In the genomic region with DNA sequence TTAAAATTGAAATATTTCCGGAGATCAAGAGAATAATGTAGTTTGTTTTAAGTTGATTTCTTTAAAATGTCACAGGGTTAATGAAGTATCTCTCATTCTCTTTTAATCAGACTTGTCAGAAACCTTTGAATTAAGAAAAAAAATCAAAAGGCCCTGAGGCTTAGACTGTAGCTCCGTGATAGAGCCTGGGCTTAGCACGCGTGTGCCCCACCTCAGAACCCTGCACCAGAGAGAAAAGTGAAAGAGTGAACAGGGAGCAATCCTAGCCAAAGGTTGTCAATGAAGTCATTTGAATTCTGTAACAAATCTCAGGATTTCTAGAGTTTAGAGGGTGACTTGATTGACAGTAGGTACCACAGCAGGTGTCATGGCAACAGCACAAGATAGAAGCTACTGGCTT, we compare ENCODE assay signal across 26 mouse cellular contexts.
A peak's percentile ranks its signal among the peaks of the same experiment; 100 is the strongest.
DNase-seq lines count a peak whose midpoint lies in the region; ATAC-seq and TF ChIP-seq lines count a peak whose summit lies in the region.
"Had no signal": no experiment of that assay in that cellular context is flagged by ENCODE, and none has a peak within 500 bp of the region (broad histone marks: within the 10 kb centered on the region; RNA-seq: fewer than 3 reads in every experiment).

No protein-coding gene starts in this region.

- H3K27me3 ChIP-seq in hindbrain, embryonic 15.5 days = no peaks in the 10 kb centered on the region
- no peaks in the 10 kb centered on the region for H3K27me3 ChIP-seq in hindbrain, embryonic 11.5 days (ENCODE audit: control insufficient read depth, insufficient read depth, low read length)
- no peaks in the 10 kb centered on the region for H3K27me3 ChIP-seq in midbrain, embryonic 13.5 days
- no peaks in the 10 kb centered on the region for H3K27me3 ChIP-seq in midbrain, embryonic 16.5 days (ENCODE audit: control insufficient read depth, insufficient read depth, low read depth, low read length)
- no peaks in the 10 kb centered on the region for H3K27me3 ChIP-seq in stomach, postnatal 0 days (ENCODE audit: control insufficient read depth, insufficient read depth, low read length)
- H3K27me3 ChIP-seq: embryonic facial prominence, embryonic 13.5 days; forebrain, embryonic 13.5 days; heart, embryonic 13.5 days; hindbrain, embryonic 13.5 days had no signal

- H3K4me2 ChIP-seq in hindbrain, embryonic 15.5 days = no peak overlapping the region
- no peak overlapping the region for H3K4me2 ChIP-seq in hindbrain, embryonic 11.5 days (replicated peaks; ENCODE audit: low read depth, low read length)
- no peak overlapping the region for H3K4me2 ChIP-seq in midbrain, embryonic 13.5 days (replicated peaks)
- H3K4me2 ChIP-seq in midbrain, embryonic 16.5 days (ENCODE audit: low read length) = no peak overlapping the region
- no peak overlapping the region for H3K4me2 ChIP-seq in stomach, postnatal 0 days (replicated peaks; ENCODE audit: low read depth)
- H3K4me2 ChIP-seq: embryonic facial prominence, embryonic 13.5 days; forebrain, embryonic 13.5 days; heart, embryonic 13.5 days; hindbrain, embryonic 13.5 days had no signal

- no peaks in the 10 kb centered on the region for H3K9me3 ChIP-seq in hindbrain, embryonic 15.5 days
- no peaks in the 10 kb centered on the region for H3K9me3 ChIP-seq in hindbrain, embryonic 11.5 days (ENCODE audit: control insufficient read depth, low read length)
- H3K9me3 ChIP-seq in midbrain, embryonic 13.5 days = no peaks in the 10 kb centered on the region
- H3K9me3 ChIP-seq in midbrain, embryonic 16.5 days (replicated peaks; ENCODE audit: control insufficient read depth, low read length, poor library complexity, severe bottlenecking) = no peaks in the 10 kb centered on the region
- no peaks in the 10 kb centered on the region for H3K9me3 ChIP-seq in stomach, postnatal 0 days (ENCODE audit: control insufficient read depth, low read length)
- H3K9me3 ChIP-seq: embryonic facial prominence, embryonic 10.5 days; embryonic facial prominence, embryonic 13.5 days; forebrain, embryonic 13.5 days; heart, embryonic 10.5 days; heart, embryonic 13.5 days; hindbrain, embryonic 13.5 days had no signal

- H3K4me1 ChIP-seq in hindbrain, embryonic 15.5 days (replicated peaks) = no peaks in the 10 kb centered on the region
- H3K4me1 ChIP-seq in hindbrain, embryonic 11.5 days (replicated peaks; ENCODE audit: control insufficient read depth, insufficient read depth, low read length) = no peaks in the 10 kb centered on the region
- H3K4me1 ChIP-seq in midbrain, embryonic 13.5 days (replicated peaks) = peaks cover 9% of the 10 kb centered on the region
- H3K4me1 ChIP-seq in midbrain, embryonic 16.5 days (ENCODE audit: control insufficient read depth, insufficient read depth, low read length) = peaks cover 9% of the 10 kb centered on the region
- H3K4me1 ChIP-seq in stomach, postnatal 0 days (replicated peaks; ENCODE audit: control insufficient read depth, insufficient read depth) = no peaks in the 10 kb centered on the region
- H3K4me1 ChIP-seq: embryonic facial prominence, embryonic 13.5 days; forebrain, embryonic 13.5 days; heart, embryonic 10.5 days; heart, embryonic 13.5 days; hindbrain, embryonic 13.5 days had no signal

- TF ChIP-seq CTCF in stomach, postnatal 0 days (IDR thresholded peaks at IDR 0.05; ENCODE audit: low read depth) = no peak

- no peaks in the 10 kb centered on the region for H3K36me3 ChIP-seq in hindbrain, embryonic 15.5 days
- no peaks in the 10 kb centered on the region for H3K36me3 ChIP-seq in hindbrain, embryonic 11.5 days (ENCODE audit: control insufficient read depth, insufficient read depth, low read length)
- no peaks in the 10 kb centered on the region for H3K36me3 ChIP-seq in midbrain, embryonic 13.5 days
- no peaks in the 10 kb centered on the region for H3K36me3 ChIP-seq in midbrain, embryonic 16.5 days (ENCODE audit: control insufficient read depth, insufficient read depth, low read length)
- H3K36me3 ChIP-seq in stomach, postnatal 0 days (ENCODE audit: control insufficient read depth, insufficient read depth, low read length) = no peaks in the 10 kb centered on the region
- H3K36me3 ChIP-seq: embryonic facial prominence, embryonic 10.5 days; embryonic facial prominence, embryonic 13.5 days; heart, embryonic 10.5 days; heart, embryonic 13.5 days; hindbrain, embryonic 13.5 days had no signal

- no peak for TF ChIP-seq EP300 in stomach, postnatal 0 days (optimal IDR thresholded peaks at IDR 0.05)

- ATAC-seq in hindbrain, embryonic 15.5 days (ENCODE audit: low FRiP score, low read depth) = 0 out of 2 replicates have a peak, but pooled peaks have one; percentile 23
- no peak for ATAC-seq in hindbrain, embryonic 11.5 days (ENCODE audit: low FRiP score)
- peak; percentile 78 for ATAC-seq in midbrain, embryonic 13.5 days
- peak; percentile 87 for ATAC-seq in midbrain, embryonic 16.5 days
- no peak for ATAC-seq in stomach, postnatal 0 days (ENCODE audit: low FRiP score, low TSS enrichment)
- ATAC-seq: activated CD4-positive, CD25-positive, alpha-beta regulatory T cell, adult 4 months; forebrain, embryonic 13.5 days; forebrain, embryonic 16.5 days; hindbrain, postnatal 0 days; inflammation-experienced regulatory T-cells, adult 6 months had no signal

- DNase-seq in hindbrain, embryonic 11.5 days (ENCODE audit: low spot score) = no peak
- no peak for DNase-seq in stomach, postnatal 0 days (ENCODE audit: low spot score)
- DNase-seq in heart, postnatal 10 days = no peak
- DNase-seq: adrenal gland, adult 8-10 months; adrenal gland, postnatal 25 days; cerebellum, adult 2 months; cerebellum, postnatal 10 days; cerebellum, postnatal 36 days; embryo, embryonic 11 days; gastrocnemius, postnatal 10 days; gastrocnemius, postnatal 36 days; heart, adult 2 months had no signal

- no peak overlapping the region for H3K9ac ChIP-seq in hindbrain, embryonic 15.5 days
- H3K9ac ChIP-seq in hindbrain, embryonic 11.5 days (ENCODE audit: low read depth, low read length) = no peak overlapping the region
- no peak overlapping the region for H3K9ac ChIP-seq in midbrain, embryonic 13.5 days (replicated peaks)
- no peak overlapping the region for H3K9ac ChIP-seq in midbrain, embryonic 16.5 days (ENCODE audit: low read depth, low read length)
- H3K9ac ChIP-seq in stomach, postnatal 0 days (ENCODE audit: low read length) = no peak overlapping the region
- H3K9ac ChIP-seq: embryonic facial prominence, embryonic 13.5 days; forebrain, embryonic 13.5 days; heart, embryonic 13.5 days; hindbrain, embryonic 13.5 days had no signal

- H3K27ac ChIP-seq in hindbrain, embryonic 15.5 days (replicated peaks) = no peak overlapping the region
- H3K27ac ChIP-seq in hindbrain, embryonic 11.5 days (ENCODE audit: low read depth, low read length) = no peak overlapping the region
- no peak overlapping the region for H3K27ac ChIP-seq in midbrain, embryonic 13.5 days
- no peak overlapping the region for H3K27ac ChIP-seq in midbrain, embryonic 16.5 days (ENCODE audit: low read length)
- H3K27ac ChIP-seq in stomach, postnatal 0 days (replicated peaks) = no peak overlapping the region
- H3K27ac ChIP-seq: embryonic facial prominence, embryonic 10.5 days; embryonic facial prominence, embryonic 13.5 days; forebrain, embryonic 13.5 days; heart, adult 2 months; heart, embryonic 10.5 days; heart, embryonic 13.5 days; hindbrain, postnatal 0 days had no signal

- H3K4me3 ChIP-seq in hindbrain, embryonic 15.5 days = no peak overlapping the region
- H3K4me3 ChIP-seq in hindbrain, embryonic 11.5 days (ENCODE audit: low read depth, low read length) = no peak overlapping the region
- H3K4me3 ChIP-seq in midbrain, embryonic 13.5 days (replicated peaks) = no peak overlapping the region
- no peak overlapping the region for H3K4me3 ChIP-seq in midbrain, embryonic 16.5 days (ENCODE audit: low read depth, low read length)
- H3K4me3 ChIP-seq in stomach, postnatal 0 days (ENCODE audit: low read depth, low read length) = no peak overlapping the region
- H3K4me3 ChIP-seq: embryonic facial prominence, embryonic 10.5 days; embryonic facial prominence, embryonic 13.5 days; erythroblast, embryonic 14.5 days; forebrain, embryonic 13.5 days; heart, adult 2 months; heart, embryonic 10.5 days; heart, embryonic 13.5 days; hindbrain, embryonic 13.5 days had no signal

- 80% methylated on average over 4 of the region's 4 CpGs for WGBS in hindbrain, embryonic 15.5 days
- 91% methylated on average over 4 of the region's 4 CpGs for whole genome bisulfite sequencing in hindbrain, embryonic 11.5 days
- WGBS in midbrain, embryonic 13.5 days = 62% methylated on average over 4 of the region's 4 CpGs
- WGBS in midbrain, embryonic 16.5 days = 50% methylated on average over 4 of the region's 4 CpGs
- 90% methylated on average over 4 of the region's 4 CpGs for WGBS in stomach, postnatal 0 days

- intact Hi-C loops in heart, postnatal 10 days (cut with DNase I) = no loop called here

Comparison
In these comparisons a context has a peak if more than half of its experiments do, and no peak if none do; other contexts are left out.
1. ATAC-seq: peak in hindbrain, embryonic 15.5 days (single experiment), midbrain, embryonic 13.5 days (single experiment) and midbrain, embryonic 16.5 days (single experiment); none in hindbrain, embryonic 11.5 days (single experiment) and stomach, postnatal 0 days (single experiment).